Mouse (Mus musculus) heart, postnatal 25 days (tissue): Measurements from ENCODE around the gene Adamts9. TPM values are rescaled to one million over a fixed set of nuclear protein-coding genes. Genes with fewer than 3 reads are reported as not detected.

Experiments
- DNase-seq: peaks from one replicate; pipeline ENCODE4 v3.0.0; 2022; ENCODE audit warnings: low spot score
- intact Hi-C: fragments of 180-260 bp; cut with DNase I; formaldehyde crosslinking; loops from one replicate; pipeline ENCODE4 v1.15.1; 2025
- total RNA-seq, 2 experiments: library from RNA; stranded (reverse); gene quantifications; 2 replicates each; pipeline ENCODE4 v1.2.3; 2021

The Adamts9 gene
- total RNA-seq, 2 experiments from 2014 or later, result 20.4 to 21.7 TPM

DNA sequence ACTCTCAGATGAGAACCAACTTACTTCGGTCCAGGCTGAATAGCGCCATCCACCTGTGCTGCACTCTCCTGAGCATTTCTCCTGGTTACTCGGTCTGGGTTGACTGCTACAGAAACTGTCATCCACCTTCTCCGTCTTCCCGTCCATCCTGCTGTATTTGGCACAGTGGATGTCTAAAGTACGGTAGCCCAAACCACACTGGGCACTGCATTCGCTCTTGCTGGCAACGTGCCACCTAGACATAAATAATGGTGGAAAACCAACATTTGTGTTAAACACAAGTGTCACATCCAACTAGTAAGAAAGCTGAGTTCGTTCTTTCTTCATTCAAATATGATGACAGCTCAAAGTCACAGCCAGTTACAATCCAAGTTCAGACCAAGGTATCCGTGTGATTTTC lies 70.5 kb downstream of the Adamts9 start:
- DNase-seq, result no peak
- intact Hi-C loops, result loop anchor here (5.0 kb wide), 1 partner anchor 670 kb away; no protein-coding TSS in a partner anchor

GRCm38 (mm10) chr6:92871813-92872212 lies 71.5 kb downstream of the Adamts9 start:
- DNase-seq, result no peak
- intact Hi-C loops, result loop anchor here (5.0 kb wide), 1 partner anchor 670 kb away; no protein-coding TSS in a partner anchor

GRCm38 (mm10) chr6:92869582-92870219 lies 73.6 kb downstream of the Adamts9 start:
- no peak for DNase-seq
- intact Hi-C loops, result loop anchor here (1.0 to 5.0 kb wide), 3 partner anchors 19 to 673 kb away; no protein-coding TSS in a partner anchor

- intact Hi-C loops, result loop anchor here (1.0 to 2.0 kb wide), 2 partner anchors 19 to 72 kb away; no protein-coding TSS in a partner anchor
These were observed 74.2 kb downstream of the Adamts9 start, which contains the start of gene Gm15737 for GRCm38 (mm10) chr6:92869089-92869581. Gene Gm15737 (plus strand): TSS chr6:92869357.

GRCm38 (mm10) chr6:92862599-92862998 lies 80.7 kb downstream of the Adamts9 start:
- intact Hi-C loops, result no loop called here
- no peak for DNase-seq

More at GRCm38 (mm10) chr6:92869089-92869581, 74.2 kb downstream of the Adamts9 start, which contains the start of gene Gm15737:
- peak; percentile 64 for DNase-seq

DNA sequence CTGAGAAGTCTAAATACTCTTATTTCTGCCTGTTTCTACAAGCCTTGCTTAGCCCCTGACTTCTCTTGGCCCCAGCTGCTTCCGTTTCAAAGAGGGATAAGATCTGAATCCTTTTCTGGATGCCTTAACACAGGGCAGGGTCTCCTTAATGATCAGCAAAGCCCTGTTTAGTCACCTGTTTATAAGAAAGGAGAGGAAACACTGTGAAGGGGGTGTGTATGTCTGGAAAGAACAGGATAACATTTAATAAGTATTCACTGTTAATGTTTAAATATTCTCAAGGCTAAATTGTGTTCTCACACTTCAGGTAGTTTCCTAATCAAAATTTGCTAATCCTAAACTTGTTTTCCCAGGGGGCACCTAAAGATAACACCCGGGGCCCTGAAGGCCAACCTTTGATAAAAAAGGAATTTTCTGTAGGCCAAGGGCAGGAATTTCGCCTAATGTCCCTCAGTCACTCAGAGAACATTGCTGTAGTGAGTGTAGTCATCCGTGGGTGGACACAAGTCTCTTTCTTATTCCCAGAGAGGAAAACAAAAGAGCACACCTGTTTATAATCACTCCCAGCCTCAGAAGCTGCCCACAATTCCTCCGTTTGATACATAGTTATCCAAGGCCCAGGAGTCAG lies 82.9 kb downstream of the Adamts9 start:
- intact Hi-C loops, result no loop called here
- no peak for DNase-seq

DNA sequence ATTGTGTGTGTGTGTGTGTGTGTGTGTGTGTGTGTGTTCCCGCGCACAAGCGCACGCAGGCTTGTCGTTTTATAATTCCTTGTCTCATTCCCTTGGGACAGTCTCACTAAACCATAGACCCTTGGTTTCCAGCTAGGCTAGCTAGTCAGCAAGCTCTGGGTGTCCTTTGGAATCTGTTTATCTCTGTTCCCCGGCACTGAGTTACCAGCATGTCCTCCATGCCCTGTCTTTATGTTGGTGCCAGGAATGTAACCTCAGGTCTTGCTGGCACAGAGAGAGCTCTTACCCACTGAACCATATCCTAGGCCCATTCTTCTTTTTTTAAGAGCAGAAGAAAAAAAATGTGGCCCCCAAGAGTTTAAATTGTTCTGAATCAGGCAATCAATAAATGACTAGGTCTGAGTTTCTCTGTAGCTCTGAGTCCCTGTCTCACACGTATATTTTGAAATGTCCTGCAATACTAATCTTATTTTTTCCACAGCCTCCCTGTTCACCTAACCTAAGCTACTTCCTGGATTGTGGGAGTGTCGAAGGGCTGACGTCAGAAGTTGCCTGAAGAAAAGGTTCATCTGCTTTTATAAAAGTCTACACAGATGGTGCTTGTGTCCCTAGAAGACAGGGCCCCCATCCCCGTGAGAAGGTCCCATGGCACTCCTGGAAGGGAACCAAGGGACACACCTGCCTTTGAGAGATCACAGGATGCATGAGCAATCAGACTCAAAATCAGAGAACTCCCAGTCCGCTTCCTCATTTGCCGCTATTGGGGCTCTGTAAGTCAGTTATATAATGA lies 84.4 kb downstream of the Adamts9 start:
- intact Hi-C loops, result no loop called here
- DNase-seq, result no peak

DNA sequence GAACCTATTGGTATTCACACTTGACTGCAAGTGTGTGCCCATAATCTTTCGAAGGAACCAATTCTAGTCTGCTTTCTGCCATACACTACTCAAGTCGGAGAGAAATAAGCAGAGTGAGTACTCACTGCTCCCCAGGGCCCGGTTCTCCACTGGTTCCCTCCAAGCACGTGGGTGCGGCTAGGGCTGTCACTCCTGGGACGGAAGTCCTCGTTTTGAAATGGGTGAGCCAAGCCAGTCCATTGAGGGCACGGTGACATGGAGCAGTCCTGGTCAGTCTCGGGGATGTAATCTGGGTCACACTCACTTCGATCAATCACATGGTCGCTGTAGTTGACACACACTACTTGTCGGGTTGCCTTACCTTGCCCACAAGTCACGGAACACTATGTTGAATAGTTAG lies 85.5 kb downstream of the Adamts9 start:
- intact Hi-C loops, result no loop called here

GRCm38 (mm10) chr6:92854873-92855272 lies 88.4 kb downstream of the Adamts9 start:
- DNase-seq, result no peak
- intact Hi-C loops, result no loop called here

More for the DNA sequence above, 85.5 kb downstream of the Adamts9 start:
- DNase-seq, result no peak

- intact Hi-C loops, result loop anchor here (1.0 kb wide), 1 partner anchor 19 kb away; the partner anchor contains the start of gene Gm15737
- peak; percentile 89 for DNase-seq
These were observed 93.0 kb downstream of the Adamts9 start for GRCm38 (mm10) chr6:92850250-92850649.

GRCm38 (mm10) chr6:92849208-92849607 lies 94.1 kb downstream of the Adamts9 start:
- DNase-seq, result no peak
- intact Hi-C loops, result no loop called here

DNA sequence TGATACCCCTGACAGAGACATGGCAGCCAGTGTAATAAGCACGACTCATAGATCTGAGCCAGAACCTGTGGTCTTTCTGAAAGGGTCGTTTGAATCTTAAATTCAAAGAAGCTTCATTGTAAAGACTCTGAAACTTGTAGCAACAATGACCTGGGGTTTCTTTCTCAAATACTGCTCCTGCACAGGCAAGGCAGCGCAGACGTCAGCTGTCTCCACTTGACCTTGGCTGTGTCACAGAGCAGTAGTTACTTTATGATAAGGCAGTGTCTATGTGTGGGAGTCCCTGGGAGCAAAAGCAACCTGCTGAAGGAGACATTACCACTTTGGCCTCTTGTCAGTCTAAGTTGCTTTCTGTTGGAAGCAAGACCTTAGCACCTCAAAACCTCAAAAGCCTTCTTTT lies 96.7 kb downstream of the Adamts9 start:
- DNase-seq, result no peak
- intact Hi-C loops, result no loop called here

GRCm38 (mm10) chr6:92845898-92846297 lies 97.4 kb downstream of the Adamts9 start:
- DNase-seq, result no peak
- intact Hi-C loops, result no loop called here

GRCm38 (mm10) chr6:92843474-92843873 lies 99.8 kb downstream of the Adamts9 start:
- intact Hi-C loops, result no loop called here
- DNase-seq, result no peak

- intact Hi-C loops, result no loop called here
- DNase-seq, result no peak
These were observed 101.3 kb downstream of the Adamts9 start for GRCm38 (mm10) chr6:92842000-92842399.

- intact Hi-C loops, result no loop called here
- DNase-seq, result no peak
These were observed 112.2 kb downstream of the Adamts9 start for GRCm38 (mm10) chr6:92831106-92831505.

DNA sequence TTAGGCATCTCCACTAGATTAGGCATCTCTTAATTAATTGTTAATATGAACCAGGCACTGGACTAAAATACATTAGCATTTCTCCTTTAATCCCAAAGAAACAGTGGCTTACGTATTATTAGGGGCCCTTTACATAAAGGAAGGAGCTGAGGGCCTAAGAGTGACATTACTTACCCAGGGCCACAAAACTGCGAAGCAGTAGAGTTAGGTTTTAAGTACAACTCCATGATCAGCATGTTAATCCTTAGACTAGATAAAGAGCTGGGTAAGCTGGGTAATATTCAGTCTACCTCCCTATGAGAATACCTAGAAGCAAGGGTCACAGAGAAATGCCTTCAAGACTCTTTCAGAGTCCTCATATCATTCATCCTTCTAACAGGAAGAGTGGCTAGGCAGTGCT lies 114.1 kb downstream of the Adamts9 start:
- intact Hi-C loops, result no loop called here

DNA sequence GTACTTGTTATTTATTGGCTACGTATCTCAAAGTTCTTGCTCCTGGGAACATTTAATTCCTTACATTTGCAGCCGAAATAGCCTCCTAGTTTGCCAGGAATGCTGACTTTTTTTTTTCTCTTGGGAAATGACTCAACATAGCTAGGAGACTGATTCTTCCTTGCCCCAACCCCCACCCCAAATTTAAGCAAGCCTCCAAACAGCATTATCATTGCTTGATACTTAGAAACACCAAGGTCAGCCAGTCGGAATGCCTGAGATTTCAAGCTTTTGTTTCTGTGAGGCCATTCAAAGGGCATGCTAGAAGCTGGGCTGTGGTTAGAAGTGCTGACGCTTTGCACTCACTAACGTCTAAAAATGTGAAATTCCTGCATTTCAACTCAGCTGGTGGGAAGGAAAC lies 115.9 kb downstream of the Adamts9 start:
- no peak for DNase-seq
- intact Hi-C loops, result no loop called here

More for the DNA sequence above, 114.1 kb downstream of the Adamts9 start:
- DNase-seq, result no peak

DNA sequence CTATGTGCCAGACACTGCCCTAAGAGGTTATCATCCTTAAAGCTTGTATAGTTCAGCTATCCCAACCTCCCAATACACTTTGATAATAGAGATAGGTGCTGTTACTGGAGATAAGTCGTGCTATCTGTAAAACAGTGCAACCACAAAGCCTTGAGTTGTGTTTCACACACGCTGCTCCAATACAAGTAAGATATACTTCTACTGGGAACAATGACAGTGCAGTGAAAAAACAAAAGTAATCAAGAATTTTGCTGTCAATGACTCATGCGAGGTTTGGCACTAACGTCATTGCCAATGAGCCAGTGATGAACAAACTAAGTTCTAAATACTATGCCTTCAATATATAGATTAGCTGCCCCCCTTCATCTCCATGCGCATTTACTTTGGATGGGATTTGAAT lies 116.7 kb downstream of the Adamts9 start:
- no peak for DNase-seq
- intact Hi-C loops, result no loop called here

DNA sequence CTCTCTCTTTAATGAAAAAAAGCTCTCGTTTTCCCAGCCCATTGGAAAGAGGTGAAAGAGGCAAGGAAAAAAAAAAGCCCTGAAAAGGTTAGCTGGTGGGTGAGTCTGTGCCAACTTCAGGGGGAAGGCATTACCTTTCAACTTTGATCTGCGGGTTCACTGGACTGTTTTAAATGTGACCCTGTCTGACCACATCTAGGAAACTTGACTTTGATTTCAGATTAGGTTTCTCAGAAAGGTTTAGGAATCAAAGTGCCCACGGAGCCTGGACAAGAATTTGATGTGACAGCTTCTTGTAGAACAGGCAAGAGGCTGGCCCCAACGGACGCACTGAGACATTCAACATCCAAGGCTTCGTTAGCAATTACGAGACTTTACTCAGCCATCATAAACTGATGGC lies 119.3 kb downstream of the Adamts9 start:
- no peak for DNase-seq

More for the DNA sequence above, 119.3 kb downstream of the Adamts9 start:
- intact Hi-C loops, result no loop called here
